ENCODE assay signal across 21 mouse cellular contexts in genomic region chr4:139020385-139020784, GRCm38 (mm10). TPM values are rescaled to one million over a fixed set of nuclear protein-coding genes. Genes with fewer than 3 reads are reported as not detected.
DNase-seq lines count a peak whose midpoint lies in the region; ATAC-seq and TF ChIP-seq lines count a peak whose summit lies in the region.
"Had no signal": no experiment of that assay in that cellular context is flagged by ENCODE, and none has a peak within 500 bp of the region (broad histone marks: within the 10 kb centered on the region; RNA-seq: fewer than 3 reads in every experiment).

No protein-coding gene starts in this region.

- no peak overlapping the region for H3K9ac ChIP-seq in heart, embryonic 15.5 days
- H3K9ac ChIP-seq in MEL (ENCODE audit: control insufficient read depth, low read depth, low read length, poor library complexity, severe bottlenecking), result no peak overlapping the region
- H3K9ac ChIP-seq in intestine, postnatal 0 days (ENCODE audit: low read depth, low read length), result no peak overlapping the region
- H3K9ac ChIP-seq: embryonic facial prominence, embryonic 15.5 days had no signal

- DNase-seq in heart, postnatal 10 days, result no peak
- DNase-seq in MEL (ENCODE audit: low read depth, low spot score), result peak; percentile 63
- peak; percentile 55 for DNase-seq in adrenal gland, postnatal 10 days
- DNase-seq in gastrocnemius, postnatal 4 days (ENCODE audit: low spot score in 2 of 2), result no peak
- DNase-seq in frontal cortex, postnatal 14 days (ENCODE audit: low spot score in 2 of 2), result no peak
- DNase-seq: heart, adult 11 months; kidney, adult 8-10 months; kidney, postnatal 14 days; lung, adult 18-20 months; right cerebral cortex, postnatal 25 days had no signal

- TF ChIP-seq POLR2A in MEL (IDR thresholded peaks at IDR 0.05; ENCODE audit: control insufficient read depth in 1 of 2, insufficient read depth in 1 of 2, low read depth in 1 of 2, low read length in 2 of 2, poor library complexity in 1 of 2), result no peak

- WGBS in heart, embryonic 15.5 days, result 33% methylated on average over 3 of the region's 3 CpGs
- 43% methylated on average over 3 of the region's 3 CpGs for WGBS in intestine, postnatal 0 days

- no peak overlapping the region for H3K4me2 ChIP-seq in heart, embryonic 15.5 days
- H3K4me2 ChIP-seq in intestine, postnatal 0 days (replicated peaks; ENCODE audit: low read depth), result peak overlapping the region; percentile 49
- H3K4me2 ChIP-seq: embryonic facial prominence, embryonic 15.5 days had no signal

- TF ChIP-seq RAD21 in MEL (IDR thresholded peaks at IDR 0.05; ENCODE audit: low read depth, low read length), result no peak

- H3K27ac ChIP-seq in heart, embryonic 15.5 days, result no peak overlapping the region
- H3K27ac ChIP-seq in MEL (ENCODE audit: control insufficient read depth, low read depth, low read length), result 0 out of 2 replicates have a peak overlapping the region, but pooled peaks have one; percentile 60
- H3K27ac ChIP-seq in intestine, postnatal 0 days (ENCODE audit: low read depth, low read length), result peak overlapping the region; percentile 51; the same call in 1 of the 2 replicates
- H3K27ac ChIP-seq: embryonic facial prominence, embryonic 15.5 days; layer of hippocampus, adult 2 months had no signal

- intact Hi-C loops in heart, postnatal 10 days (cut with DNase I), result no loop called here

- H3K79me2 ChIP-seq in MEL (ENCODE audit: control insufficient read depth, insufficient read depth, low read length, poor library complexity), result no peaks in the 10 kb centered on the region

- no peak overlapping the region for H3K4me3 ChIP-seq in heart, embryonic 15.5 days
- H3K4me3 ChIP-seq in MEL (ENCODE audit: control insufficient read depth in 1 of 2, insufficient read depth in 1 of 2, low read depth in 2 of 2, low read length in 2 of 2), result no peak overlapping the region
- H3K4me3 ChIP-seq in intestine, postnatal 0 days (ENCODE audit: low read depth, low read length), result no peak overlapping the region
- H3K4me3 ChIP-seq: embryonic facial prominence, embryonic 15.5 days; layer of hippocampus, adult 2 months had no signal

- no peaks in the 10 kb centered on the region for H3K36me3 ChIP-seq in heart, embryonic 15.5 days
- H3K36me3 ChIP-seq in MEL (ENCODE audit: control insufficient read depth in 1 of 2, insufficient read depth in 2 of 2, low read length in 2 of 2), result peaks cover 0 to 14% of the 10 kb centered on the region in 2 experiments; a peak in 3 of 4 replicates
- peaks cover 13% of the 10 kb centered on the region for H3K36me3 ChIP-seq in intestine, postnatal 0 days (ENCODE audit: control insufficient read depth, insufficient read depth)
- H3K36me3 ChIP-seq: embryonic facial prominence, embryonic 15.5 days had no signal

- H3K9me3 ChIP-seq in heart, embryonic 15.5 days (replicated peaks), result no peaks in the 10 kb centered on the region
- H3K9me3 ChIP-seq in MEL (replicated peaks; ENCODE audit: insufficient read depth, low read length), result no peaks in the 10 kb centered on the region
- H3K9me3 ChIP-seq in intestine, postnatal 0 days (ENCODE audit: control insufficient read depth), result no peaks in the 10 kb centered on the region
- H3K9me3 ChIP-seq: embryonic facial prominence, embryonic 15.5 days had no signal

- H3K27me3 ChIP-seq in heart, embryonic 15.5 days, result no peaks in the 10 kb centered on the region
- no peaks in the 10 kb centered on the region for H3K27me3 ChIP-seq in MEL (ENCODE audit: control insufficient read depth in 1 of 2, insufficient read depth in 2 of 2, low read length in 2 of 2)
- no peaks in the 10 kb centered on the region for H3K27me3 ChIP-seq in intestine, postnatal 0 days (replicated peaks; ENCODE audit: control insufficient read depth, insufficient read depth, low read length)
- H3K27me3 ChIP-seq: embryonic facial prominence, embryonic 15.5 days had no signal

- ATAC-seq in heart, embryonic 15.5 days (replicated peaks; ENCODE audit: insufficient number of reproducible peaks, insufficient read depth, low FRiP score, low read depth), result 0 out of 2 replicates have a peak, but pooled peaks have one; percentile 42
- ATAC-seq in intestine, postnatal 0 days, result no peak
- ATAC-seq: forebrain, embryonic 16.5 days had no signal

- H3K4me1 ChIP-seq in heart, embryonic 15.5 days (replicated peaks), result peaks cover 14% of the 10 kb centered on the region
- peaks cover 0 to 17% of the 10 kb centered on the region in 2 experiments; a peak in 2 of 4 replicates for H3K4me1 ChIP-seq in MEL (ENCODE audit: control insufficient read depth in 1 of 2, insufficient read depth in 2 of 2, low read length in 2 of 2)
- 0 out of 2 replicates have a peak, but pooled peaks cover 10% of the 10 kb centered on the region for H3K4me1 ChIP-seq in intestine, postnatal 0 days (replicated peaks; ENCODE audit: control insufficient read depth, insufficient read depth, low read length)
- H3K4me1 ChIP-seq: embryonic facial prominence, embryonic 15.5 days had no signal

- no peak for TF ChIP-seq CTCF in MEL (IDR thresholded peaks at IDR 0.05 in 2 of 3, conservative IDR thresholded peaks at IDR 0.05 in 1 of 3; ENCODE audit: control insufficient read depth in 1 of 3, insufficient read depth in 1 of 3, low read depth in 2 of 3, low read length in 3 of 3, poor library complexity in 1 of 3, severe bottlenecking in 1 of 3)
- no peak for TF ChIP-seq CTCF in intestine, postnatal 0 days (IDR thresholded peaks at IDR 0.05; ENCODE audit: low read depth)

- TF ChIP-seq EP300 in MEL (IDR thresholded peaks at IDR 0.05; ENCODE audit: low read depth in 1 of 2, low read length in 2 of 2), result no peak; a peak in 1 of 4 replicates

TF ChIP-seq in MEL, 35 proteins besides CTCF, POLR2A, EP300 and RAD21 (continues in another document):
- no peak for TF ChIP-seq MAFK (IDR thresholded peaks at IDR 0.05; ENCODE audit: borderline replicate concordance, low read depth, low read length)
- no peak for TF ChIP-seq KAT2A (conservative IDR thresholded peaks at IDR 0.05; ENCODE audit: low read depth, low read length)
- no peak for TF ChIP-seq ZKSCAN1 (IDR thresholded peaks at IDR 0.05; ENCODE audit: low read depth, low read length)
- TF ChIP-seq MYC (IDR thresholded peaks at IDR 0.05; ENCODE audit: low read depth, low read length), result no peak
- TF ChIP-seq RCOR1 (IDR thresholded peaks at IDR 0.05; ENCODE audit: low read depth, low read length), result peak; percentile 79
- no peak for TF ChIP-seq ZMIZ1 (IDR thresholded peaks at IDR 0.05; ENCODE audit: low read depth, low read length)
- TF ChIP-seq ZC3H11A (IDR thresholded peaks at IDR 0.05; ENCODE audit: low read depth, low read length), result no peak
- TF ChIP-seq ETS1 (IDR thresholded peaks at IDR 0.05; ENCODE audit: low read depth, low read length), result peak; percentile 65
- no peak for TF ChIP-seq SMC3 (IDR thresholded peaks at IDR 0.05; ENCODE audit: low read depth, low read length)
- no peak for TF ChIP-seq GABPA (IDR thresholded peaks at IDR 0.05; ENCODE audit: low read depth, low read length)
- no peak for TF ChIP-seq CHD1 (IDR thresholded peaks at IDR 0.05; ENCODE audit: low read depth, low read length)
- TF ChIP-seq POLR2AphosphoS5 (IDR thresholded peaks at IDR 0.05; ENCODE audit: borderline replicate concordance, low read depth, low read length), result no peak
- TF ChIP-seq UBTF (IDR thresholded peaks at IDR 0.05; ENCODE audit: borderline replicate concordance, insufficient read depth, low read depth, low read length), result no peak
- TF ChIP-seq MXI1 (IDR thresholded peaks at IDR 0.05; ENCODE audit: low read depth, low read length), result no peak
- no peak for TF ChIP-seq ELF1 (IDR thresholded peaks at IDR 0.05; ENCODE audit: low read depth, low read length)
- no peak for TF ChIP-seq TBP (IDR thresholded peaks at IDR 0.05; ENCODE audit: low read depth, low read length)
- no peak for TF ChIP-seq POLR2AphosphoS2 (IDR thresholded peaks at IDR 0.05; ENCODE audit: low read length)
- no peak for TF ChIP-seq E2F4 (IDR thresholded peaks at IDR 0.05; ENCODE audit: borderline replicate concordance, low read depth, low read length)
- TF ChIP-seq SIN3A (IDR thresholded peaks at IDR 0.05; ENCODE audit: low read length), result 0 out of 2 replicates have a peak, but pooled peaks have one; percentile 24
- TF ChIP-seq HCFC1 (IDR thresholded peaks at IDR 0.05; ENCODE audit: low read depth, low read length), result no peak
- no peak for TF ChIP-seq NELFE (IDR thresholded peaks at IDR 0.05; ENCODE audit: low read depth, low read length)
- TF ChIP-seq MYB (IDR thresholded peaks at IDR 0.05; ENCODE audit: low read depth, low read length), result no peak
- TF ChIP-seq JUND (IDR thresholded peaks at IDR 0.05; ENCODE audit: low read depth, low read length), result no peak

RNA-seq across cellular contexts. Expression of gene Tmco4, which starts 47.7 kb away (rescaled TPM):
- polyA plus RNA-seq in heart, embryonic 15.5 days (2015; fragmentation: Nextera tagmentation; extraction: Ambion mirVana), result 6.9 and 7.1 TPM in 2 replicates
- total RNA-seq in heart, postnatal 10 days (2021), result 10 to 100 TPM; 12.7 to 13.9 TPM
- total RNA-seq in MEL (2012; rRNA removed), result 22.0 and 24.7 TPM in 2 replicates
- polyA plus RNA-seq in MEL (2012; ENCODE audit: insufficient read depth in 1 of 2, insufficient read length in 2 of 2, low read depth in 1 of 2, low replicate concordance in 2 of 2, missing spikeins in 1 of 2), result 10 to 100 TPM in 1 of 2 experiments, not detected in 1; 16.5 TPM
- total RNA-seq in adrenal gland, postnatal 10 days (2021), result 10 to 100 TPM; 14.7 to 15.0 TPM
- 11.0 and 12.2 TPM in 2 replicates for polyA plus RNA-seq in intestine, postnatal 0 days (2015; fragmentation: Nextera tagmentation; extraction: Ambion mirVana)
- 1 to 10 TPM; 3.7 to 5.5 TPM for total RNA-seq in gastrocnemius, postnatal 4 days (2021)

RNA-seq across cellular contexts. Expression of gene Rnf186, which starts 53.5 kb away (rescaled TPM):
- polyA plus RNA-seq in heart, embryonic 15.5 days (2015; fragmentation: Nextera tagmentation; extraction: Ambion mirVana), result 0.13 and 0.29 TPM in 2 replicates
- total RNA-seq in heart, postnatal 10 days (2021), result not detected
- 0.19 TPM in 1 of 2 replicates, not detected in the other for total RNA-seq in MEL (2012; rRNA removed)
- polyA plus RNA-seq in MEL (2012; ENCODE audit: insufficient read depth in 1 of 2, insufficient read length in 2 of 2, low read depth in 1 of 2, low replicate concordance in 2 of 2, missing spikeins in 1 of 2), result under 1 TPM in 1 of 2 experiments, not detected in 1; 0.61 TPM
- not detected for total RNA-seq in adrenal gland, postnatal 10 days (2021)
- 65.2 and 70.7 TPM in 2 replicates for polyA plus RNA-seq in intestine, postnatal 0 days (2015; fragmentation: Nextera tagmentation; extraction: Ambion mirVana)
- not detected for total RNA-seq in gastrocnemius, postnatal 4 days (2021)
- total RNA-seq: gastrocnemius, adult 18-20 months; layer of hippocampus, adult 2 months; left cerebral cortex, postnatal 36 days had no signal
- polyA plus RNA-seq: C2C12; forebrain, embryonic 16.5 days; heart, postnatal 0 days; hindbrain, embryonic 11.5 days had no signal

RNA-seq across cellular contexts. Expression of gene Htr6, which starts 55.0 kb away (rescaled TPM):
- not detected in 2 replicates for polyA plus RNA-seq in heart, embryonic 15.5 days (2015; fragmentation: Nextera tagmentation; extraction: Ambion mirVana)
- not detected for total RNA-seq in heart, postnatal 10 days (2021)
- total RNA-seq in MEL (2012; rRNA removed), result 0.08 TPM in 1 of 2 replicates, not detected in the other
- not detected for polyA plus RNA-seq in MEL (2012; ENCODE audit: insufficient read depth in 1 of 2, insufficient read length in 2 of 2, low read depth in 1 of 2, low replicate concordance in 2 of 2, missing spikeins in 1 of 2)
- total RNA-seq in adrenal gland, postnatal 10 days (2021), result under 1 TPM in 1 of 2 experiments, not detected in 1; 0.45 TPM
- polyA plus RNA-seq in intestine, postnatal 0 days (2015; fragmentation: Nextera tagmentation; extraction: Ambion mirVana), result 0.08 TPM in 1 of 2 replicates, not detected in the other
- total RNA-seq in gastrocnemius, postnatal 4 days (2021), result not detected
- total RNA-seq: gastrocnemius, adult 18-20 months; liver, adult 2 months had no signal
- polyA plus RNA-seq: heart, postnatal 0 days; hindbrain, embryonic 11.5 days; liver, adult 2 months had no signal

Comparison
In these comparisons a context has a peak if more than half of its experiments do, and no peak if none do; other contexts are left out.
1. DNase-seq: peak in MEL (single experiment) and adrenal gland, postnatal 10 days (single experiment); none in heart, postnatal 10 days (0 of 2), gastrocnemius, postnatal 4 days (0 of 2) and frontal cortex, postnatal 14 days (0 of 2).